9 mouse cellular contexts compared by ENCODE assay signal in the genomic region with DNA sequence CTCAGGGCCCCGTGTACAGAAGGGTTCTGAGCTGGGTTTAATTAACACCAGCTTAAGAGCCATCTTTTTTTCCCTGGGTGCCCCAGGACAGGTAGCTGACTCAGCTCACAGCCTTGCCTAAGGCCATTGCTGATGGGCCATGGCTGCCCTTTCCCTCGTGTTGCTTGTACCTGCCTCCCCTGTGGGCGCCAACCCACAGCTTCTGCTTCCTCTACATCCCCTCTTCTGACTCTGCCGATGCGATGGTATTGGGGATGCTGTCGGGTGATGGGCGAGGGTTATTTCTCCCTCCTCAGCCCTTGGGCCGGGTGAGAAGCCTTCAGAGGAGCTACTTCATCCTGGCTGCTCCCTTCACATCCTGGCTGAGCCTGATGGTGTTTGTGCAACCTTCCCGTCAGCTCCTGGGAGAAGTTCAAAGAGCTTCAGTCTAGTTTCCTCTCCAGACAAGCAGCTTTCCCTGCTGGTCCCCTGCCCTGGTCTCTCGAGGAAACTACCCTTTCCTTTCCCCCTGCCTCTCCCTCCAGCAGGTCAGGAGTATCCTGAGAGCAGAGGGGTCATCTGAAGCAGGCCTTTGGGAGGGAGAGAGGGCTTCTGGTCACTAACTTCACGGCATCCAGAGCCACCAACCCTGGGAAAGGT. TPM values are rescaled to one million over a fixed set of nuclear protein-coding genes. Genes with fewer than 3 reads are reported as not detected.
DNase-seq lines count a peak whose midpoint lies in the region; ATAC-seq lines count a peak whose summit lies in the region.
"Had no signal": no experiment of that assay in that cellular context is flagged by ENCODE, and none has a peak within 500 bp of the region (broad histone marks: within the 10 kb centered on the region; RNA-seq: fewer than 3 reads in every experiment).

No protein-coding gene starts in this region.

- no peaks in the 10 kb centered on the region for H3K36me3 ChIP-seq in lung, embryonic 15.5 days
- no peaks in the 10 kb centered on the region for H3K36me3 ChIP-seq in heart, embryonic 13.5 days
- no peaks in the 10 kb centered on the region for H3K36me3 ChIP-seq in limb, embryonic 15.5 days

- H3K27ac ChIP-seq in lung, embryonic 15.5 days: peak overlapping the region; percentile 54
- H3K27ac ChIP-seq in heart, embryonic 13.5 days (replicated peaks): peak overlapping the region; percentile 30
- peak overlapping the region; percentile 59 for H3K27ac ChIP-seq in limb, embryonic 15.5 days
- H3K27ac ChIP-seq: left cerebral cortex, adult 2 months had no signal

- DNase-seq in adrenal gland, postnatal 36 days: peak; percentile 24 to 27
- DNase-seq in adrenal gland, adult 18-20 months (ENCODE audit: low spot score in 2 of 2): no peak
- no peak for DNase-seq in lung, postnatal 36 days
- no peak for DNase-seq in left cerebral cortex, adult 18-20 months (ENCODE audit: low spot score in 2 of 2)

- no peaks in the 10 kb centered on the region for H3K27me3 ChIP-seq in lung, embryonic 15.5 days
- no peaks in the 10 kb centered on the region for H3K27me3 ChIP-seq in heart, embryonic 13.5 days (replicated peaks)
- H3K27me3 ChIP-seq in limb, embryonic 15.5 days: no peaks in the 10 kb centered on the region

- 45% methylated on average over 11 of the region's 11 CpGs for WGBS in lung, embryonic 15.5 days
- WGBS in heart, embryonic 13.5 days: 45% methylated on average over 11 of the region's 11 CpGs
- 37% methylated on average over 11 of the region's 11 CpGs for WGBS in limb, embryonic 15.5 days

- no peak overlapping the region for H3K4me3 ChIP-seq in lung, embryonic 15.5 days
- H3K4me3 ChIP-seq in heart, embryonic 13.5 days: no peak overlapping the region
- H3K4me3 ChIP-seq in limb, embryonic 15.5 days: no peak overlapping the region
- H3K4me3 ChIP-seq: left cerebral cortex, adult 2 months had no signal

- H3K4me2 ChIP-seq in lung, embryonic 15.5 days: no peak overlapping the region
- no peak overlapping the region for H3K4me2 ChIP-seq in heart, embryonic 13.5 days
- H3K4me2 ChIP-seq in limb, embryonic 15.5 days: no peak overlapping the region

- H3K4me1 ChIP-seq in lung, embryonic 15.5 days: peaks cover 32% of the 10 kb centered on the region
- peaks cover 29% of the 10 kb centered on the region for H3K4me1 ChIP-seq in heart, embryonic 13.5 days
- H3K4me1 ChIP-seq in limb, embryonic 15.5 days: peaks cover 28% of the 10 kb centered on the region

- H3K9ac ChIP-seq in lung, embryonic 15.5 days: no peak overlapping the region
- no peak overlapping the region for H3K9ac ChIP-seq in heart, embryonic 13.5 days
- H3K9ac ChIP-seq in limb, embryonic 15.5 days: no peak overlapping the region

- no peak; the same call in 1 of the 2 replicates for ATAC-seq in lung, embryonic 15.5 days (ENCODE audit: borderline replicate concordance, extremely low read depth, low FRiP score, low TSS enrichment)
- no peak for ATAC-seq in heart, embryonic 13.5 days (ENCODE audit: extremely low read depth, insufficient number of reproducible peaks, low FRiP score, low TSS enrichment)
- ATAC-seq in limb, embryonic 15.5 days (ENCODE audit: insufficient number of reproducible peaks, low FRiP score, low TSS enrichment, low read depth): no peak
- ATAC-seq in erythroid progenitor cell, adult 5-6 weeks (replicated peaks; ENCODE audit: low FRiP score, poor library complexity, severe bottlenecking): no peak

- no peaks in the 10 kb centered on the region for H3K9me3 ChIP-seq in lung, embryonic 15.5 days
- H3K9me3 ChIP-seq in heart, embryonic 13.5 days: no peaks in the 10 kb centered on the region
- H3K9me3 ChIP-seq in limb, embryonic 15.5 days: no peaks in the 10 kb centered on the region

RNA-seq across cellular contexts. Expression of a gene that starts 32.4 kb away (rescaled TPM):
- 100 to 1,000 TPM; 210 to 233 TPM for total RNA-seq in adrenal gland, postnatal 36 days (2021)
- 100 to 1,000 TPM; 217 to 225 TPM for total RNA-seq in adrenal gland, adult 18-20 months (2021)
- 238 and 244 TPM in 2 replicates for polyA plus RNA-seq in lung, embryonic 15.5 days (2015; fragmentation: Nextera tagmentation; extraction: Ambion mirVana)
- polyA plus RNA-seq in heart, embryonic 13.5 days (2015; fragmentation: Nextera tagmentation; extraction: Ambion mirVana): 196 and 218 TPM in 2 replicates
- polyA plus RNA-seq in limb, embryonic 15.5 days (2015; fragmentation: Nextera tagmentation; extraction: Ambion mirVana): 235 and 240 TPM in 2 replicates
- total RNA-seq in left cerebral cortex, adult 18-20 months (2021): 100 to 1,000 TPM; 160 to 170 TPM
- total RNA-seq in erythroid progenitor cell, adult 5-6 weeks (2015; ENCODE audit: low replicate concordance): 38.9 and 114 TPM in 2 replicates
- total RNA-seq in erythroid progenitor cell, adult 5-6 weeks (2017; ENCODE audit: low replicate concordance): 50.6 and 86.5 TPM in 2 replicates

RNA-seq across cellular contexts. Expression of a gene that starts 37.6 kb away (rescaled TPM):
- total RNA-seq in adrenal gland, postnatal 36 days (2021): 10 to 100 TPM; 10.9 to 14.1 TPM
- total RNA-seq in adrenal gland, adult 18-20 months (2021): 1 to 10 TPM; 6.6 to 6.8 TPM
- polyA plus RNA-seq in lung, embryonic 15.5 days (2015; fragmentation: Nextera tagmentation; extraction: Ambion mirVana): 5.5 and 8.5 TPM in 2 replicates
- 2.5 and 2.9 TPM in 2 replicates for polyA plus RNA-seq in heart, embryonic 13.5 days (2015; fragmentation: Nextera tagmentation; extraction: Ambion mirVana)
- polyA plus RNA-seq in limb, embryonic 15.5 days (2015; fragmentation: Nextera tagmentation; extraction: Ambion mirVana): 3.8 and 5.9 TPM in 2 replicates
- 1 to 10 TPM; 1.8 TPM for total RNA-seq in left cerebral cortex, adult 18-20 months (2021)
- total RNA-seq in erythroid progenitor cell, adult 5-6 weeks (2015; ENCODE audit: low replicate concordance): 2.1 and 3.2 TPM in 2 replicates
- total RNA-seq in erythroid progenitor cell, adult 5-6 weeks (2017; ENCODE audit: low replicate concordance): 1.0 and 5.9 TPM in 2 replicates

Comparison
In these comparisons a context has a peak if more than half of its experiments do, and no peak if none do; other contexts are left out.
1. DNase-seq: peak in adrenal gland, postnatal 36 days (2 of 2); none in adrenal gland, adult 18-20 months (0 of 2), lung, postnatal 36 days (single experiment) and left cerebral cortex, adult 18-20 months (0 of 2).
2. Peak in every context shown above with its lines, with median percentiles within 50 percentile points of each other: H3K27ac ChIP-seq.